Mouse (Mus musculus) adrenal gland, adult 2 months (tissue): Measurements from ENCODE around the gene Il1rapl2. TPM values are rescaled to one million over a fixed set of nuclear protein-coding genes. Genes with fewer than 3 reads are reported as not detected.

Source experiments
- DNase-seq: peaks from one replicate; pipeline ENCODE4 v3.0.0; 2021
- long read RNA-seq: library from polyadenylated mRNA; stranded (forward); transcript quantifications from one replicate; pipeline ENCODE4 v2.0.0, GENCODE M21; 2021
- polyA plus RNA-seq: library from polyadenylated mRNA; depleted of rRNA; stranded (reverse); fragments of >200 nt; gene quantifications from 2 replicates; pipeline ENCODE4 v1.2.3, GENCODE M21; 2012; rRNA removed
- total RNA-seq, 2 experiments: library from RNA; stranded (reverse); gene quantifications; 2 replicates each; pipeline ENCODE4 v1.2.3; 2021

The Il1rapl2 gene
- 1 to 10 TPM in 1 of 2 experiments, under 1 TPM in 1; 0.31 to 2.7 TPM for total RNA-seq
- 0.09 TPM in 1 of 2 replicates, not detected in the other for polyA plus RNA-seq
- long read RNA-seq: 0 reads

GRCm38 (mm10) chrX:137570321-137571195 is at the start of gene Il1rapl2:
TSS of gene Il1rapl2 (plus strand) at chrX:137570608.
- peak; percentile 36 for DNase-seq

GRCm38 (mm10) chrX:137548348-137548747 is 22.1 kb upstream of the Il1rapl2 start:
- DNase-seq: no peak

GRCm38 (mm10) chrX:137569472-137570188 is 778 bp upstream of the Il1rapl2 start:
- no peak for DNase-seq

DNA sequence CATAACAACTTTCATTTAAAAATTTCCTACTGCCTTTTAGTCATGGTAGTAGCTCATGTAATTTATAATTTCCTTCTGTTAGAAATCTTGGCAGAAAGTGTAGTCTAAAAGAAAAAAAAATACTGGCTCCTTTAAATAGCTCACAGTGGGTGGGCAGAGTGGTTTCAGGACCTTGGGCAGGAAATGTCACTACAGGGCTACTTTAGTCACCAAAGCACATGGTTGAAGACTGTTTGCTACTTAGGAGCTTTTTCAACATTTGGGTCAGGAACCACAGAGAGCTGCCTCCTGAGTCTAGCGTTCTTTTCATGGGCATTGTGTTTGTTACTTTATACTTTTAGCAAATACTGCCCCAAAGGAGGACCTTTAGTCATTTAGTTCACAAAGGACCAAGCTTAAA is 12.2 kb downstream of the Il1rapl2 start:
- DNase-seq: peak; percentile 50

- peak; percentile 45 for DNase-seq
These were observed 50.3 kb downstream of the Il1rapl2 start for GRCm38 (mm10) chrX:137620697-137621096.

DNA sequence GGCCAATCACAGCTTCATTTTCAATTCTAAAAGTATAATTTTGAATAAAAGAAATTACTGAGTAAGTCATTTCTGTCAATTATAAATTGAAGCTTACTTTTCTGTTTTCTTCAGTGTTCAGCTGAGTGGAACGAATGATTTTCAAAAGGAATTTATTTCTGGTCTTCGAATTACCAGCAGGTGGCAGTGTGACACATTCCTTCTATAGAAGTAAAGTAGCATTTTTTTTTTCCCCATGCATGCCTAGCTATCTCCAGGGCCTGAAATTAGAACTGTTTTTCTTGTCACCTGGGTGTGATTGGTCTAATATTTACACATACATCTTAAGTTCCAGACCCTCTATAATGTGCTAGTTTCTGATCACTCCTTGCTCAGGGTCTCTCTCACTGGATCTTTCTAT is 96.6 kb downstream of the Il1rapl2 start:
- DNase-seq: no peak

GRCm38 (mm10) chrX:137687974-137688373 is 117.6 kb downstream of the Il1rapl2 start:
- DNase-seq: no peak

GRCm38 (mm10) chrX:137700006-137700405 is 129.6 kb downstream of the Il1rapl2 start:
- DNase-seq: no peak

DNA sequence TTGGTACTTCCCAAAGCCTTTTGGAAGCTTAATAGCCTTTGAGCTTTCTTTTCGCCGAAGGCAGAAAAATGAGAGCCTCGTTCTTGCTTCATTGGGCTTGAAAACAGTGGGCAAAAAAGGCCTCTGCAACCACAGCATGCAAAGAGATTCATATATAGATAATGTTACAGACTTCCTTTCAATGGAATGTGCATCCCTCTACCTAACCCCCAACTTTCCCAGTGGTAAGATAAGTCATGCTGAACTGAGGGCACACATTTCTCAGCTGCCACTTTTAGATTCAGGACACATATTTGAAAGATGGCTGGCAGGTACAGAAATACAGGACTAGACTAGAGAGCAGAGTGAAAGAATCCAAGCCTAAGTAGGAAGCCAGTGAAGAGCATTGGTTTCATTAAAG is 185.1 kb downstream of the Il1rapl2 start:
- DNase-seq: no peak

DNA sequence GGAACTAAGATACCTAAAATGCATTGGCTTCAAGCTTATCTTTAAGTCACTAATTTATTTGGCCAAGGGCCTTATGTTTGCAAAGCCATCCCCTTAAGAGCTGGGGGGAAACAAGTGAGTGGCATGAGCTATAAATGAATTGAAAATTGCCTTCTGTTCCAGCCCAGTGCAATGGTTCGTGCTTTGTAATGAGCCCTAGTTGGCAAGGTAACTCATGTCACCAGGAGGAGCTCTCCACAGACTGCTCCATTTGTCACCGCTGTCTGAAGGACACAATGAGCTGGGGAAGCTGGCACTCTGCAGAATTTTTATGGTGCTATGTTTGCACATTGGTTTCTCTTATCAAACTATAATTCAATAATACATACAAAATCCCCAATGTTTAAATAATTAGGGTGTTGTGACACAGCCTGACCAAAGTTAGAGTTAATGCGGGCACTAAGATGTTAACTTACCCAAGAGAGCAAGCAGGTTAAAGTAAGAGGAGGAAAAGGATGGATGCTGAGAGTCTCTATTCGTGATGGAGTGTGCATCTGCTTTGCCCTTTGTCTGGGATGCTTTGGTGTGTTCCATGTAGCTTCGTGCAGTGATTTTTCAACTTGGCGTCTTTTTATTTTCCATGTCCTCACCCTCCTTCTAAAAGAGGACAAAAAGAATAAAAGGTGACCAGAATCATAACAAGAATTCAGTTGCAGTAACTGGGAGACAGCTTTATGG is 235.2 kb downstream of the Il1rapl2 start:
- peak; percentile 6 for DNase-seq

DNA sequence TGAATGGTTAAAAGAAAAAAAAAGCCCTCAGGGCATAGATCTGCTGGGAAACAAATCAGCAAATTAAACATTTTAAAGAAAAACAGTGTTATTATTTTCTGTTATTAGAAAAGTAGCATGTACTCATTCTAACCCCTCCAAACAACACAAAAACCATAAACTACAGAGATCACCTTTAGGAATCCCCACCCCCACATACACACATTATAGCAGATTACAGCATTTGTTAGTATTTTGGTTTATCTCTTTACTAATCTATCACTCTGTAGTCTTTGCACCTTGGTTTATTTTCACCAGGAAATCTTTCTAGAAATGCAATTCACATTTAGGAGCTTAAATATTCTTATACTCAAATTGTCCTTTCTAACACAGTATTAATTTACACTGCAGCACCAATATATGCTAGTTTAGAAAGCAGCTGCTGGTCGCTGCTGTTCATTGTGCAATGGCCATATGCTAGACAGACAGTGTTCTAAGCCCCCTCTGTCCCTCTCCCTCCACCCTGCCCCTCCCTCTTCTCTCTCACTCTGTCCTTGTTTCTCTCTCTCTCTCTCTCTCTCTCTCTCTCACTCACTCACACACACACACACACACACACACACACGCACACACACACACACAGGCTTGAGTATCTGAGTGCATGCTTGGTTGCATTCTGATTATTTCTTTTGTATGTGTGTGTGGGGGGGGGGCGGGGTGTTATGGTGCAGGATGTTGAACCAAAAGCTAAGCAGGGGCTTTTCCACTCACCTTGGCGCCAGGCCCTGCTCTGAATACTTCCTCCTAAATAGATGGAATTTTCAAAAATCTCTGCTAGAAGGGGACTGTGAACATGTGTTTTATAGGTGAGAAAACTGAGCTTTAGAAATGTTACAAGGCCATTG is 236.1 kb downstream of the Il1rapl2 start:
- no peak for DNase-seq

DNA sequence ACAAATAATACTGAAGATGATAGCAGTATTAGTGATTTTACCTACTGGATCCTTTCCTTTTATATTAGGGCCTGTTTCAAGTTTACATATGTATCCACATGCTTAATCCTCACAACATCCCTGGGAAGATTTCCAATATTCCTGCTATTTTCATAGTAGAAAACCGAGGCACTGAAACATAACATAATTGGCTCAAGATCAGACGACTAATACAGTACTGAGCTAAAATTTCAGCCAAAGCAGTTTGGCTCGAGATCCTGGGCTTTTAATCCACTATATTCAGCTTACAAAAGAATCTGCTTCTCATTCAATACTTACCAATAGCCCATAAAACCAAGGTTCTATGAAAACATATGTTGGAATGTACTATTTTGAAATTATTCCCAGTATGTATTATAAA is 239.1 kb downstream of the Il1rapl2 start:
- no peak for DNase-seq

GRCm38 (mm10) chrX:137812151-137812550 is 241.7 kb downstream of the Il1rapl2 start:
- DNase-seq: no peak

- DNase-seq: no peak
These were observed 278.5 kb downstream of the Il1rapl2 start for GRCm38 (mm10) chrX:137848936-137849335.

- no peak for DNase-seq
These were observed 353.1 kb downstream of the Il1rapl2 start for GRCm38 (mm10) chrX:137923490-137923889.

DNA sequence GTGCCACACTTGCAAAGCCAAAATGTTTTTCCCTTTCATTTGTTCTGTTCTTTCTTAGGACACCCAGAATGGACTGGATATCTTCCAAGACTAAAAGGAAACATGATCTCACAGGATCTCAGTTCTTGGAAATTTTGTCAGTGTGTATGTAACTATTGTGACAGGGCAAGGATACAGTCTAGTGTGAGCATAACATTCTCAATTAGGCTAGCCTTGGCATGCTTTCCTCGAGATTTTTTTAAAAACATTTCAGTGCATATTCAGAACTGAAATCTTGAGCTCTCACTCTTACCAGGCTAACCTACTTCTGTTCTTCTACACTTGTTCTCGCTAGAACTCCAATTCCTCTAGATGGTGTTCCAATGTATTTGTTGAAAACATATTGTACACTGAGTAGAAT is 356.4 kb downstream of the Il1rapl2 start:
- DNase-seq: no peak

DNA sequence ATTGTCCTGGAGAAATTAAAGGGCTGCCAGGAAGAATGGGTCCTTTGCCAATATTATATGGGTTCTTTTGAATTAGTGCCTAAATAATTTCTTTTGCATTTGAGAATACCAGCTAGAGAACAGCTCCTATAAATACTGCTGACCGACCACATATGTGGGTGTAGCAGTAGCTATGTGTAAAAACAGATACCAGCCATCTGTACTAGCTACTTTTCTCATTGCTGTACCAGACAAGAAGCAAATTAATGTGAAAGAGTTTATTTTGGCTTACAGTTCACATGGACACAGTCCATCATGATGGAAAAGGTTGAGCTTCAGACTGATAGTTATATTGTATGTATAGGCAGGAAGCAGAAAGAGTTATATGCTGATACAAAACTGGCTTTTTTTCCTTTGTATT is 377.3 kb downstream of the Il1rapl2 start:
- no peak for DNase-seq

- DNase-seq: no peak
These were observed 400.9 kb downstream of the Il1rapl2 start for GRCm38 (mm10) chrX:137971306-137971705.

DNA sequence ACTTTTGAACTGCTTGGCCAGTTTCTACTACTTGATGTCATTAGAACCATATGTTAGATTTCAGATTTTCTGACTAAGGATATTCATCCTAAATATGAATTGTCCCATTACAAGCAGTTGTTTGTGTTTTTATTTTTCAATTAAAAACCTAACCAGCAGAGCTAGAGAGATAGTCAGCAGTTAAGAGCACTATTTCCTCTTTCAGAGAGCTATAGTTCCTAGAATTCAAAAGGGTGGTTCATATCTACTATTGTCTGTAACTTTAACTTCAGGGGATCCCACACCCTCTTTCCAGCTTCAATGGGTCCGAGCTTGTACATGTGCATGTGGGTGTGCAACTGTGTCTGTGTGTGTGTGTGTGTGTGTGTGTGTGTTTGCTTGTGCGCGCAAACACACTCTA is 472.7 kb downstream of the Il1rapl2 start:
- DNase-seq: no peak

GRCm38 (mm10) chrX:138103954-138104353 is 533.5 kb downstream of the Il1rapl2 start:
- no peak for DNase-seq

- DNase-seq: no peak
These were observed 534.3 kb downstream of the Il1rapl2 start for GRCm38 (mm10) chrX:138104668-138105067.
